Mouse (Mus musculus): ENCODE measurements around the gene Actn4.

GRCm38 (mm10) chr7:28946271-28946610, 15.9 kb downstream of the Actn4 start:
- no peak for TF ChIP-seq POLR2A (IDR thresholded peaks at IDR 0.05; ENCODE audit: low read depth, low read length)
- TF ChIP-seq CTCF (conservative IDR thresholded peaks at IDR 0.05; ENCODE audit: insufficient read depth, insufficient read length, low read depth, low read length), result no peak
